Mouse (Mus musculus) MEL (cell line): ENCODE measurements around the gene Tmem79.

Experiments used
- CHD1 ChIP-seq: IDR thresholded peaks from 2 replicates; pipeline ENCODE4 v1.6.1; 2012; ENCODE audit warnings: low read depth, mild to moderate bottlenecking, inconsistent platforms, low read length, improper control_type of control experiment
- HCFC1 ChIP-seq: IDR thresholded peaks from 2 replicates; pipeline ENCODE4 v1.6.1; 2012; ENCODE audit warnings: low read depth, mild to moderate bottlenecking, inconsistent platforms, low read length, improper control_type of control experiment, moderate library complexity
- MEF2A ChIP-seq: IDR thresholded peaks from 2 replicates; pipeline ENCODE4 v1.6.1; 2014; ENCODE audit warnings: low read depth, mild to moderate bottlenecking, inconsistent platforms, low read length, improper control_type of control experiment; ENCODE audit not compliant: poor library complexity, insufficient replicate concordance, severe bottlenecking; ENCODE audit errors: extremely low read depth
- MXI1 ChIP-seq: IDR thresholded peaks from 2 replicates; pipeline ENCODE4 v1.6.1; 2011; ENCODE audit warnings: mild to moderate bottlenecking, low read depth, low read length, improper control_type of control experiment
- TCF12 ChIP-seq: IDR thresholded peaks from 2 replicates; pipeline ENCODE4 v1.6.1; 2014; ENCODE audit warnings: low read depth, mild to moderate bottlenecking, inconsistent platforms, low read length, improper control_type of control experiment, moderate library complexity
- USF1 ChIP-seq: IDR thresholded peaks from 2 replicates; pipeline ENCODE4 v1.6.1; 2014; ENCODE audit warnings: low read depth, mild to moderate bottlenecking, inconsistent platforms, low read length, improper control_type of control experiment, moderate library complexity

DNA sequence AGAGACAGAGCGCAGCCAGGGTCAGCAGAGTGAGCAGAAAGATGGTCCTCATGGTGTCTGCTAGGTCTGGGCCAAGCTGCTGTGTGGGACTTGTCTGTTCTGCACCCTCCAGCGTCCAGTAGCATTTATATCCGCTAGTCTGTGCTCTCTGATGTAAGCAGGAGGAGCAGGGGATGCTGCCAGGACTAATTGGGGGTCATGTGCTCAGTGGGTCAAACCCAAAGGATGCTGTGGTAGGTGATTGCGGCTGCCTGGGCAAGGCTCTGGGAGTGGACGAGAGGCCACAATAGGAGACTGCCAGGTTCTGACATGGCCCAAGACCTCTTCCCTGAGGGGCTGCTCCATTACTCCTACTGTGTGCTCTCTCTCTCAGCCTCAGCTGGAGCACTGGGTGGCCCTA lies 48.4 kb upstream of the Tmem79 start, which contains the start of gene Bglap:
- no peak for TF ChIP-seq TCF12
- TF ChIP-seq MEF2A: no peak
- TF ChIP-seq USF1: no peak
- no peak for TF ChIP-seq CHD1
- no peak for TF ChIP-seq MXI1
- no peak for TF ChIP-seq HCFC1
